Mouse (Mus musculus): ENCODE data around the gene Osbpl8. TPM values are rescaled to one million over a fixed set of nuclear protein-coding genes. Genes with fewer than 3 reads are reported as not detected.

Osbpl8 gene
- polyA plus RNA-seq, 1 experiment from 2014 or later = 315 TPM

- H3K36me3 ChIP-seq (ENCODE audit: inconsistent target) = no peaks in the 10 kb centered on the region
- no peak overlapping the region for H3K4me3 ChIP-seq (ENCODE audit: inconsistent target)
- peaks cover 43% of the 10 kb centered on the region for H3K79me2 ChIP-seq (ENCODE audit: inconsistent target)
- WGBS (ENCODE audit: missing documents) = 44% methylated on average over 5 of the region's 6 CpGs
- peak overlapping the region; percentile 95 for H3K27ac ChIP-seq
Observed at GRCm38 (mm10) chr10:111161373-111161772, 3.2 kb upstream of the Osbpl8 start.

DNA sequence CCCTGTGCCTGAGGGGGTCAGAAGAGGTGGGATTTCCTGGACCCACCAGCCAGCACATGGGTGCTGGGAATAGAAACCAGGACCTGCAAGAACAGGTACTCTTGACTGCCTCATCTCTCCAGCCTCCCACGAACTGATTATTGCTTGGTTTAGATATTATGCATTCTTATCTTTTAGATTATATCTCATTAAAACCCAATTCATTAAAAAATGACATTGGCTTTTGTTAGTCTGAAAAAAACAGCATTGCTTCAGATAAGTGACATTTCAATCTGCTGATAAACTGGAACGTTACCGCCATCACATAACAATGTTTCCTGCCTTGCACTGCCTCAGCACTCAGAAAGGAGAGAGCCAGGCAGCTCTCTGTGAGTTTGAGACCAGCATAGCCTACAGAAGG is 1.5 kb upstream of the Osbpl8 start:
- peaks cover 59% of the 10 kb centered on the region for H3K79me2 ChIP-seq (ENCODE audit: inconsistent target)
- no peak overlapping the region for H3K4me3 ChIP-seq (ENCODE audit: inconsistent target)
- WGBS (ENCODE audit: missing documents) = 49% methylated on average over 3 of the region's 3 CpGs
- no peaks in the 10 kb centered on the region for H3K36me3 ChIP-seq (ENCODE audit: inconsistent target)
- peak overlapping the region; percentile 95 for H3K27ac ChIP-seq

DNA sequence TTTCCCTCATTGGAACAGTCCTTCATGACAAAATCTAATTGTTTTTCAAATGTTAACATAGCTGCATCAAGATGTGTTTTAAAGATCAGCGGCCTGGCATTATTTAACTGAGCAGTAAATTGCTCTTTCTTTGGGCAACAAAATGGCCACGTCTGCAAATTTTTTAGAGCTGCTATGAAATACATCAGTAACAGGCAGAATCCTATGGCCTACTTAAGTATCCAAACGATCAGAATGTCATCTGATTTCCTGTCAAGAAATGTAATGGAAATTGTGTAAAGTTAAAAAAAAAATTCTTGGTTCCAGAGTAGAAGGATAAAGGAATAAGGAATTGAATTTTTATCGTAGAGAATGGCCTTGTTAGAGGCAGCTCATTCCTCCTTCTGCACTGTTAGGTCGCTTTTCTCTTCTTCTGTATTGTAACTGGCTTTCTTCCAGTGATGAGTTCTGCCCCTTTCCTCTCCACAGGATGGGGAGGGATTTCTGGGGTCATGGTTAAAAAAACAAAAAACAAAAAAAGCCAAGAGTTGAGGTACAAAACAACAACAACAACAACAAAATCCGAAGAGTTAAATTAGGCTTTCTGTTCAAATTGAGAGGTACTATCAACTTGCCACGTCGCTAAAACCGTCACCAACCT is 831 bp upstream of the Osbpl8 start:
- H3K4me3 ChIP-seq (ENCODE audit: inconsistent target) = peak overlapping the region; percentile 4; the same call in 1 of the 2 replicates
- peak overlapping the region; percentile 95 for H3K27ac ChIP-seq
- 17% methylated on average over 9 of the region's 9 CpGs for WGBS (ENCODE audit: missing documents)
- H3K36me3 ChIP-seq (ENCODE audit: inconsistent target) = no peaks in the 10 kb centered on the region
- H3K79me2 ChIP-seq (ENCODE audit: inconsistent target) = peaks cover 66% of the 10 kb centered on the region

DNA sequence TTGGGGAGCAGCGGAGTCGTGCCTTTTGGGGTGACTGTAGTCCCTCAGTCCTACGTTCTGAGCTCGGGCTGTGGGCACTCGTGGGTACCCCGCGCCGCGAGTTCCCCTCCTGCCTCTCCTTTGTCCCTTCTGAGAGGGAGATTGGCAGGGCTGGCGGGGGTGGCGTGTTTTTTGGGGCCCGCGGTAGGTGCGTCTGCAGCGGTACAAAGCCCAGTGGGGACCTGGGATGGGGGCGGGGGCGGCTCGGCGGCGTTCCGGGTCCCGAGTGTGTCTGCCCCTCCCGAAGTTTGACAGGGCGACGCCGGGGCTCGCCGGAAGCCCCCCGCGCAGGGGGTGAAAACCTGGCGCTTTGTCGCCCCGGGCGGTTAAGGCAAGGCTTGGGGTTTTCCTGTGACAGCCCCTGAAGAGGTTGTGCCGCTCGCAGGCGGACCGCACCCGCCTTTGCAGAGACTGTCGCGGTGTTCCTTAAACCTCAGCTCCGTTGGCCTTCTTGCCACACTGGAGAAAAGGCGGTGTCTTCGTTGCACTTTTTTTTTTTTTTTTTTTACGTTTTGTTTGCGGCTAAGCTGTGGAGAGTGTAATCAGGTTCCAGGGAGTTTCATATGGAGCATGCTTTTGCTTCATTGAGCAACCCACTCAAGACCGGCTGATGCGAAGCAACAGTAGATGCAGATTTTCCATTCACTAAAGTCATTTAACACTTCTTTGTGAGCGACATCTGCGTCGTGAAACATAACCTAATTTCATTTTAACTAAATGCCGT is 848 bp downstream of the Osbpl8 start:
- Histone ChIP-seq H3K4me3 (ENCODE audit: inconsistent target) (peak overlapping the region; percentile 90), H3K36me3 (ENCODE audit: inconsistent target) (no peaks in the 10 kb centered on the region), H3K27ac (peak overlapping the region; percentile 90), H3K79me2 (ENCODE audit: inconsistent target) (peaks cover 83% of the 10 kb centered on the region)
- under 1% methylated on average over 47 of the region's 52 CpGs for WGBS (ENCODE audit: missing documents)

- H3K36me3 ChIP-seq (ENCODE audit: inconsistent target) = no peaks in the 10 kb centered on the region
- peaks cover 85% of the 10 kb centered on the region for H3K79me2 ChIP-seq (ENCODE audit: inconsistent target)
- peak overlapping the region; percentile 90 for H3K27ac ChIP-seq
- H3K4me3 ChIP-seq (ENCODE audit: inconsistent target) = peak overlapping the region; percentile 90
- 7% methylated on average over 2 of the region's 4 CpGs for WGBS (ENCODE audit: missing documents)
Observed at GRCm38 (mm10) chr10:111166057-111166841, 1.7 kb downstream of the Osbpl8 start.

GRCm38 (mm10) chr10:111167444-111167843 is 2.9 kb downstream of the Osbpl8 start:
- 67% methylated on average over 1 of the region's 4 CpGs for WGBS (ENCODE audit: missing documents)
- Histone ChIP-seq H3K36me3 (ENCODE audit: inconsistent target) (no peaks in the 10 kb centered on the region), H3K27ac (peak overlapping the region; percentile 90), H3K79me2 (ENCODE audit: inconsistent target) (peaks cover 85% of the 10 kb centered on the region), H3K4me3 (ENCODE audit: inconsistent target) (peak overlapping the region; percentile 90)

DNA sequence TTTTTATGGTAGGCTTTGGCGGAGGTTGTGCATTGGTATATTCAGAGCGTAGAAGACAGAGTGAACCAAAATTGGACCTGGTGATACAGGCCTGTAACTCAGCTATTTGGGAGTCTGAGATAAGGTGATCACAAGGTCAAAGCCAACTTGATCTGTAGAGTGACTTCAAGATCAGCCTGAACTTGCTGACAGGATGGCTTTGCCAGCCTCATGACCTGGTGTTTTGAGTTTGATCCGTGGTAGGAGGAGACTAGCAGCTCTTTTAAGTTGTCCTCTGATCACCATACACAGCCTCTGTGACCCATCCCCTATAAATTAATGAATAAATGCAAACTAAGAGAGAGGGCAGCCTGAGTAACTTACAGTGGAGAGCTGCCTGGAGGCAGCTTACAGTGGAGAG is 3.8 kb downstream of the Osbpl8 start:
- Histone ChIP-seq H3K4me3 (ENCODE audit: inconsistent target) (peak overlapping the region; percentile 90), H3K36me3 (ENCODE audit: inconsistent target) (no peaks in the 10 kb centered on the region), H3K79me2 (ENCODE audit: inconsistent target) (peaks cover 85% of the 10 kb centered on the region), H3K27ac (peak overlapping the region; percentile 90)
- 67% methylated on average over 3 of the region's 3 CpGs for WGBS (ENCODE audit: missing documents)

DNA sequence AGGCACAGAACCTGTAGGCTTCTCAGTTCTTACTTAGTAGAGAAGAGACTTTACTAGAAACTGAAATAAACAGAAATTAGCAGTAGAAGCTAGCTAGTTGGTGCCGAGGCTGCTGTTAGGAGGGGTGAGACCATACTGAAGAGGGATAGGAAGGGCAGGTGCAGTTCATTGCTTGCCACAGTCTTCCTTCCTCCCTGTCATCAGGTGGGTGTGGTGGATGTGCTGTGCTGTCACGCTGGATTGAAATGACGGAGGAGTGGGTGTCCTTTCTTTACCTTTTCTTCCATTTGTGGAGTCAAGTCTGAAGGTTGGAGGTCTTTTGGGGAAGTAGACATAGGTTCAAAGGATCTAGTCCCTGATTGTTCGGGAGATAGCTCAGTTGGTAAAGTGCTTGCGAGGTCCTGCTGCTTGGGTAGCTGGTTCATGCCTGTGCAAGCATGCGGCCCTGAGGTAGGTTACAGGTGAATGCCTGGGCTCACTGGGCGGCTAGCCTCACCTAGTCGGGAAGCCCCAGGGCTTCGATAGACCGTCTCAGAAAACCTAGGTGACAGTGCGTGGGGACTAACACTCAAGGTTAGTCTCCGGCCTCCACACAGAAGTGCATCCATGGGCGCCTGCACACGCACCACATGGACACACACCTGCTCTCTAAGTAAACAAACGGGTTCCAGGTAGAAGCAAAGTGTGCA is 6.8 kb downstream of the Osbpl8 start:
- H3K4me3 ChIP-seq (ENCODE audit: inconsistent target) = peak overlapping the region; percentile 90
- no peaks in the 10 kb centered on the region for H3K36me3 ChIP-seq (ENCODE audit: inconsistent target)
- WGBS (ENCODE audit: missing documents) = 59% methylated on average over 15 of the region's 15 CpGs
- H3K79me2 ChIP-seq (ENCODE audit: inconsistent target) = peaks cover 100% of the 10 kb centered on the region
- H3K27ac ChIP-seq = peak overlapping the region; percentile 90

DNA sequence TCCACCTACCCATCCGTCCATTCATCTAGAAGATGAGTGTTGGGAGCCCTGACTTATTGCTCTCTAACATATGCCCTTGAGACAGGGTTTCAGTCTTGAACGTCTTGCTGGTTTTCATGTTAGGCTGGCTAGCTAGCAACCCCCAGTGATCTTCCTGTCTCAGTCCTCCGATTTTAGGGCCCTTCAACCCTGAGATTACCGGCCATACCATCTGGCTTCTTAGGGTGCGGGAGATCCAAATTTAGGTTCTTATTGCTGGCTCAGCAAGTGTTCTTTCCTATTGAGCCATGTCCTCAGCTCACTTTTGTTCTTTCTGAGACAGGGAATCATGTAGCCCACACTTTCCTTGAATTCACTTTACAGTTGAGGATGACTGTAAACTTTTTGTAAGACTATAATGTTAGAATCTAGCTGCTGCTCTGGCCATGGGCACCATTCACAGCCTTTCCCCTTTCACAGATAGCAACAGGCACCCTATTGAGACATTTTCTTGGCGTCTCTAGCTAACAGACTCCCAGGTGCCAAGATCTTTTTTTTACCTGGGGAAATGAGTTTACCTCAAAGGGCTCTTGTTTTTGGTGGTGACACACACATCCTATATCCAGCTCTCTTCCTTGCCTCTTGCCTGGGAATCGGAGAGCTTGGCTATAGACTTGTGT is 9.2 kb downstream of the Osbpl8 start:
- WGBS (ENCODE audit: missing documents) = 86% methylated on average over 7 of the region's 7 CpGs
- peaks cover 99% of the 10 kb centered on the region for H3K79me2 ChIP-seq (ENCODE audit: inconsistent target)
- H3K4me3 ChIP-seq (ENCODE audit: inconsistent target) = no peak overlapping the region
- H3K27ac ChIP-seq = peak overlapping the region; percentile 16; the same call in 1 of the 2 replicates
- H3K36me3 ChIP-seq (ENCODE audit: inconsistent target) = no peaks in the 10 kb centered on the region

DNA sequence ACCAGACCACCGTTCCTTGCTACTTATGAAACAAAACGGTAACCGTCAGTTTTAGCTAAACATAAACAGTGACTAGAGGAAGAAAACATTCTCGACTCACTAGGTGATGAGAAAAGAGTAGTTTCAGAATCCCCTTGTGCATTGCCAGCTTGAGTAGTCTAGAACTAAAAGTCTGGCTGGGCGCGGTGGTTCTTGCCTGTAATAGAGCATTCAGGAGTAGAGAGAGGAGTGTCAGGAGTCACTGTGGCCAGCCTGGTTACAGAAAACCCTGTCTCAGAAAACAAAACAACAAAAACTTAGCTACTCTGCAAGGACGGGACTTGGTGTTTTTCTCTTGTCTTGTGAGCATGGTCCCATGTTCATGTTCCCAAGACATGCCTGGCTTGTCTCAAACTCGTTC is 12.8 kb downstream of the Osbpl8 start:
- 62% methylated on average over 8 of the region's 8 CpGs for WGBS (ENCODE audit: missing documents)
- H3K4me3 ChIP-seq (ENCODE audit: inconsistent target) = no peak overlapping the region
- H3K36me3 ChIP-seq (ENCODE audit: inconsistent target) = peaks cover 3% of the 10 kb centered on the region; the same call in 1 of the 2 replicates
- H3K79me2 ChIP-seq (ENCODE audit: inconsistent target) = peaks cover 98% of the 10 kb centered on the region
- peak overlapping the region; percentile 19; the same call in 1 of the 2 replicates for H3K27ac ChIP-seq

- H3K4me3 ChIP-seq (ENCODE audit: inconsistent target) = no peak overlapping the region
- H3K79me2 ChIP-seq (ENCODE audit: inconsistent target) = peaks cover 98% of the 10 kb centered on the region
- peak overlapping the region; percentile 32 for H3K27ac ChIP-seq
- H3K36me3 ChIP-seq (ENCODE audit: inconsistent target) = peaks cover 3% of the 10 kb centered on the region; the same call in 1 of the 2 replicates
- 16% methylated on average over 7 of the region's 7 CpGs for WGBS (ENCODE audit: missing documents)
Observed at GRCm38 (mm10) chr10:111178024-111178423, 13.5 kb downstream of the Osbpl8 start.

DNA sequence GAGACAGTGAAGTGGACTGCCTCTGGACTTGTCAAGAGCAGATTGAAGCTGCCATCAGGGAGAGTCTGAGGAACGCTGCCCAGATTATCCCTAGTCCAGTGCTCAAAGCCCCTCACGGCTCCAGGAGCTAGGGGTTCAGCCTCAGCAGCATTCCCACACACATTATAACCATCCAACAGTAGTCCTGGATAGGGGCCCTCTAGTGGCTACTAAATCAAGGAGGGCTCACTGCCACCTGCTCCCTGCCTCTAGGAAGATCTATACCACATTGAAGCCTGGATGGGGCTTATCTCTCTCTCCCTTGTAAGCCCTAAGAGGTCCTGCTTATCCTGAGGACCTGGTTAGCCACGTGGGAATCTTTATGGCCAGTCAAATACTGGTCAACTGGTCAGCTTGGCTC is 16.1 kb downstream of the Osbpl8 start:
- no peak overlapping the region for H3K27ac ChIP-seq
- 68% methylated on average over 2 of the region's 3 CpGs for WGBS (ENCODE audit: missing documents)
- H3K79me2 ChIP-seq (ENCODE audit: inconsistent target) = peaks cover 98% of the 10 kb centered on the region
- H3K36me3 ChIP-seq (ENCODE audit: inconsistent target) = peaks cover 3% of the 10 kb centered on the region; the same call in 1 of the 2 replicates
- H3K4me3 ChIP-seq (ENCODE audit: inconsistent target) = no peak overlapping the region

DNA sequence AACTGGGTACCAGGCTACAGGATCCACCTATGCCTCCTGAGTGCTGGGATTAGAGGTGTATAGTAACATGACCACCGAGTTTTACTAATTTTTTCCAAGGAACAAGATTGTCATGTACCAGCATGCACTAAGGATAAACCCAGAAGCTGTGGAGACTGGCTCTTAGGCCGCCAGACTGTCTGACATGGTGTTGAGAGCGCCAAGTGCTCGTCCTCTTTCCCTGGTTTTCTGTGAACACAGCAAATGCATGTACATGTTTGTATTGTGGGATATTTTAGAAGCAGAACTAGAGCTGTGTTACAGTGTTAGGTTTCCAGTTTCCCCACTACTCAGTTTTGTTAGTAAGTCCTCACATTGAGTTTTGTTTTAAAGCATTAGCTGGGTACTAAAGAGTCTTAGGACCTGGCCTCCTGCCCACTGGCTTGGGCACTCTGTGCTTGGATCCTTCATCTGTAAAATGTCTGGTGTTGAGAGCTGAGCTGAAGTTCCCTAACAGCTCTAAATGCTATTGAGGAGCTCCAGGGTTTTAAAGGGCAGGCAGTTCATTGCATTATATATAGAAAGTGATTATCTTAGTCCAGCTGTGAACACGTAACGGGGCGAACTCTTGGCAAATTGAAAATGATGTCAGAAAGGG is 19.2 kb downstream of the Osbpl8 start:
- H3K36me3 ChIP-seq (ENCODE audit: inconsistent target) = peaks cover 7% of the 10 kb centered on the region; the same call in 1 of the 2 replicates
- H3K79me2 ChIP-seq (ENCODE audit: inconsistent target) = peaks cover 100% of the 10 kb centered on the region
- 90% methylated on average over 7 of the region's 7 CpGs for WGBS (ENCODE audit: missing documents)
- H3K4me3 ChIP-seq (ENCODE audit: inconsistent target) = no peak overlapping the region
- no peak overlapping the region for H3K27ac ChIP-seq
